Mouse (Mus musculus) embryonic facial prominence, embryonic 12.5 days (tissue): Measurements from ENCODE around the gene Cpe. TPM values are rescaled to one million over a fixed set of nuclear protein-coding genes. Genes with fewer than 3 reads are reported as not detected.

Source experiments
- ATAC-seq: fragments of 200-750 bp; cut with Nextera tagmentation; 2 replicates; pipeline ENCODE4 v1.8.0; 2017; ENCODE audit not compliant: insufficient number of reproducible peaks, insufficient read depth, low FRiP score, low TSS enrichment
- H3K27ac ChIP-seq: fragments of 300-500 bp; sonication (generic); 2 replicates; pipeline ENCODE4 v1.5.1; 2016; ENCODE audit warnings: mild to moderate bottlenecking
- H3K27me3 ChIP-seq: fragments of 300-500 bp; sonication (generic); 2 replicates; pipeline ENCODE4 v1.6.1; 2016; ENCODE audit warnings: mild to moderate bottlenecking, moderate library complexity
- H3K36me3 ChIP-seq: fragments of 300-500 bp; sonication (generic); 2 replicates; pipeline ENCODE4 v1.6.1; 2016; ENCODE audit warnings: mild to moderate bottlenecking
- H3K4me1 ChIP-seq: fragments of 300-500 bp; sonication (generic); 2 replicates; pipeline ENCODE4 v1.6.1; 2016
- H3K4me2 ChIP-seq: fragments of 300-500 bp; sonication (generic); replicated peaks from 2 replicates; pipeline ENCODE4 v1.6.1; 2016; ENCODE audit warnings: mild to moderate bottlenecking, moderate library complexity
- H3K4me3 ChIP-seq: fragments of 300-500 bp; sonication (generic); 2 replicates; pipeline ENCODE4 v1.5.1; 2016; ENCODE audit warnings: mild to moderate bottlenecking
- H3K9ac ChIP-seq: fragments of 300-500 bp; sonication (generic); 2 replicates; pipeline ENCODE4 v1.6.1; 2016; ENCODE audit warnings: mild to moderate bottlenecking, moderate library complexity
- H3K9me3 ChIP-seq: fragments of 300-500 bp; sonication (generic); 2 replicates; pipeline ENCODE4 v1.6.1; 2016; ENCODE audit warnings: mild to moderate bottlenecking, moderate library complexity
- WGBS: fragments of 180-500 bp; shearing (Covaris S2); methylation state at CpG from one replicate; pipeline ENCODE4 v1.1.7; 2016; 5-methylcytosine and 5-hydroxymethylcytosine counted together
- polyA plus RNA-seq: library from polyadenylated mRNA; unstranded; fragments of >200 nt; fragmentation: Nextera tagmentation; extraction: Ambion mirVana; gene quantifications from 2 replicates; pipeline ENCODE4 v1.2.1, GENCODE M21; 2016

The Cpe gene
- polyA plus RNA-seq, 1 experiment from 2014 or later: 183 TPM

- H3K36me3 ChIP-seq: no peaks in the 10 kb centered on the region
- no peak overlapping the region for H3K4me2 ChIP-seq
- ATAC-seq: no peak
- no peaks in the 10 kb centered on the region for H3K4me1 ChIP-seq
- H3K27ac ChIP-seq: no peak overlapping the region
- H3K4me3 ChIP-seq: no peak overlapping the region
- WGBS: 36% methylated on average over 21 of the region's 21 CpGs
- no peaks in the 10 kb centered on the region for H3K27me3 ChIP-seq
- no peaks in the 10 kb centered on the region for H3K9me3 ChIP-seq
- no peak overlapping the region for H3K9ac ChIP-seq
Measured at GRCm38 (mm10) chr8:64597042-64597970, 95.5 kb downstream of the Cpe start.

GRCm38 (mm10) chr8:64596396-64596795, 96.5 kb downstream of the Cpe start:
- no peak for ATAC-seq
- WGBS: 60% methylated on average over 4 of the region's 4 CpGs
- H3K36me3 ChIP-seq: no peaks in the 10 kb centered on the region
- no peaks in the 10 kb centered on the region for H3K27me3 ChIP-seq
- H3K9ac ChIP-seq: no peak overlapping the region
- H3K9me3 ChIP-seq: no peaks in the 10 kb centered on the region
- no peak overlapping the region for H3K4me3 ChIP-seq
- no peak overlapping the region for H3K4me2 ChIP-seq
- no peaks in the 10 kb centered on the region for H3K4me1 ChIP-seq
- no peak overlapping the region for H3K27ac ChIP-seq

- Histone ChIP-seq H3K4me1 (no peaks in the 10 kb centered on the region), H3K4me3 (no peak overlapping the region), H3K9me3 (no peaks in the 10 kb centered on the region), H3K27ac (no peak overlapping the region), H3K9ac (no peak overlapping the region), H3K27me3 (no peaks in the 10 kb centered on the region), H3K36me3 (no peaks in the 10 kb centered on the region), H3K4me2 (no peak overlapping the region)
- whole genome bisulfite sequencing: 100% methylated on average over 1 of the region's 1 CpGs
- ATAC-seq: no peak
Measured at GRCm38 (mm10) chr8:64590456-64590855, 102.4 kb downstream of the Cpe start.

GRCm38 (mm10) chr8:64582887-64583286, 110.0 kb downstream of the Cpe start:
- no peak overlapping the region for H3K27ac ChIP-seq
- ATAC-seq: no peak
- H3K9ac ChIP-seq: no peak overlapping the region
- no peak overlapping the region for H3K4me3 ChIP-seq
- no peaks in the 10 kb centered on the region for H3K9me3 ChIP-seq
- H3K36me3 ChIP-seq: no peaks in the 10 kb centered on the region
- H3K27me3 ChIP-seq: no peaks in the 10 kb centered on the region
- WGBS: 69% methylated on average over 3 of the region's 3 CpGs
- no peaks in the 10 kb centered on the region for H3K4me1 ChIP-seq
- H3K4me2 ChIP-seq: no peak overlapping the region

- no peaks in the 10 kb centered on the region for H3K4me1 ChIP-seq
- H3K4me2 ChIP-seq: no peak overlapping the region
- no peaks in the 10 kb centered on the region for H3K27me3 ChIP-seq
- H3K9me3 ChIP-seq: no peaks in the 10 kb centered on the region
- H3K4me3 ChIP-seq: no peak overlapping the region
- WGBS: 70% methylated on average over 8 of the region's 8 CpGs
- H3K36me3 ChIP-seq: no peaks in the 10 kb centered on the region
- no peak overlapping the region for H3K27ac ChIP-seq
- no peak for ATAC-seq
- H3K9ac ChIP-seq: no peak overlapping the region
Measured at GRCm38 (mm10) chr8:64578221-64578620, 114.6 kb downstream of the Cpe start.

- Histone ChIP-seq H3K9me3 (no peaks in the 10 kb centered on the region), H3K9ac (no peak overlapping the region), H3K4me3 (no peak overlapping the region), H3K27me3 (no peaks in the 10 kb centered on the region), H3K4me1 (no peaks in the 10 kb centered on the region), H3K27ac (no peak overlapping the region), H3K4me2 (no peak overlapping the region), H3K36me3 (no peaks in the 10 kb centered on the region)
- no peak for ATAC-seq
- WGBS: 87% methylated on average over 9 of the region's 9 CpGs
Measured at GRCm38 (mm10) chr8:64575001-64575400, 117.9 kb downstream of the Cpe start.

- no peaks in the 10 kb centered on the region for H3K4me1 ChIP-seq
- H3K36me3 ChIP-seq: no peaks in the 10 kb centered on the region
- no peak overlapping the region for H3K27ac ChIP-seq
- WGBS: 35% methylated on average over 5 of the region's 5 CpGs
- H3K4me2 ChIP-seq: no peak overlapping the region
- H3K27me3 ChIP-seq: peaks cover 8% of the 10 kb centered on the region; the same call in 1 of the 2 replicates
- H3K9me3 ChIP-seq: no peaks in the 10 kb centered on the region
- ATAC-seq: no peak
- H3K9ac ChIP-seq: no peak overlapping the region
- H3K4me3 ChIP-seq: no peak overlapping the region
Measured at GRCm38 (mm10) chr8:64548054-64548850, 144.6 kb downstream of the Cpe start.

GRCm38 (mm10) chr8:64543441-64543840, 149.4 kb downstream of the Cpe start:
- Histone ChIP-seq H3K4me2 (no peak overlapping the region), H3K9ac (no peak overlapping the region), H3K36me3 (no peaks in the 10 kb centered on the region), H3K27ac (no peak overlapping the region), H3K27me3 (peaks cover 6% of the 10 kb centered on the region; the same call in 1 of the 2 replicates), H3K9me3 (no peaks in the 10 kb centered on the region), H3K4me1 (no peaks in the 10 kb centered on the region), H3K4me3 (no peak overlapping the region)
- no peak for ATAC-seq
- 88% methylated on average over 7 of the region's 7 CpGs for WGBS

Other genes with a start within 250 kb of the Cpe start
- gene Msmo1, start 40.7 kb upstream of the Cpe start, polyA plus RNA-seq: 96.3 and 121 TPM in 2 replicates
- 11.9 and 13.6 TPM in 2 replicates for gene Klhl2, start 157.0 kb upstream of the Cpe start, polyA plus RNA-seq